Mouse (Mus musculus) myocyte (in vitro differentiated cells): Measurements from ENCODE around the gene Pla2g4f. TPM values are rescaled to one million over a fixed set of nuclear protein-coding genes. Genes with fewer than 3 reads are reported as not detected.
A peak's percentile ranks its signal among the peaks of the same experiment; 100 is the strongest.

Experiments used
- H3K27me3 ChIP-seq: one replicate; pipeline ENCODE4 v1.6.1; 2011; ENCODE audit not compliant: control insufficient read depth, insufficient read depth, insufficient read length
- H3K36me3 ChIP-seq: one replicate; pipeline ENCODE4 v1.6.1; 2011; ENCODE audit not compliant: control insufficient read depth, insufficient read depth
- H3K4me2 ChIP-seq: one replicate; pipeline ENCODE4 v1.6.1; 2011; ENCODE audit warnings: low read depth, control low read depth
- H3K4me3 ChIP-seq: one replicate; pipeline ENCODE4 v1.5.1; 2011; ENCODE audit warnings: mild to moderate bottlenecking, control low read depth, moderate library complexity
- H3K79me2 ChIP-seq: one replicate; pipeline ENCODE4 v1.6.1; 2011; ENCODE audit not compliant: control insufficient read depth, insufficient read depth
- H3ac ChIP-seq: one replicate; pipeline ENCODE4 v1.6.1; 2011; ENCODE audit not compliant: control insufficient read depth, insufficient read length
- CEBPB ChIP-seq: IDR thresholded peaks from 2 replicates; pipeline ENCODE4 v1.6.1; 2011; ENCODE audit warnings: mild to moderate bottlenecking, moderate library complexity; ENCODE audit not compliant: poor library complexity, insufficient read depth, severe bottlenecking
- E2F4 ChIP-seq: IDR thresholded peaks from one replicate; pipeline ENCODE4 v1.6.1; 2011; ENCODE audit warnings: mild to moderate bottlenecking, control low read depth, moderate library complexity; ENCODE audit not compliant: insufficient read depth
- MAX ChIP-seq: IDR thresholded peaks from one replicate; pipeline ENCODE4 v1.6.1; 2011; ENCODE audit warnings: low read depth, mild to moderate bottlenecking, control low read depth
- MYOD1 ChIP-seq, 3 experiments: IDR thresholded peaks; one replicate each; pipeline ENCODE4 v1.6.1; 2011; ENCODE audit warnings: control low read depth in 2 of 3, low read depth in 2 of 3, mild to moderate bottlenecking in 2 of 3, moderate library complexity in 1 of 3; ENCODE audit not compliant: insufficient read length in 2 of 3, control insufficient read depth in 1 of 3
- MYOG ChIP-seq, 3 experiments: IDR thresholded peaks; one replicate each; pipeline ENCODE4 v1.6.1; 2011; ENCODE audit warnings: control low read depth in 2 of 3, low read depth in 2 of 3, mild to moderate bottlenecking in 2 of 3; ENCODE audit not compliant: insufficient read length in 2 of 3, control insufficient read depth in 1 of 3, insufficient read depth in 1 of 3
- POLR2A ChIP-seq: IDR thresholded peaks from one replicate; pipeline ENCODE4 v1.6.1; 2011; ENCODE audit warnings: low read depth, mild to moderate bottlenecking, control low read depth, moderate library complexity; ENCODE audit not compliant: insufficient read length
- POLR2AphosphoS2 ChIP-seq: IDR thresholded peaks from one replicate; pipeline ENCODE4 v1.6.1; 2011; ENCODE audit warnings: low read depth, control low read depth; ENCODE audit not compliant: insufficient read length
- REST ChIP-seq: IDR thresholded peaks from one replicate; pipeline ENCODE4 v1.6.1; 2011; ENCODE audit warnings: mild to moderate bottlenecking, control low read depth, moderate library complexity; ENCODE audit not compliant: insufficient read depth, insufficient read length
- SRF ChIP-seq: IDR thresholded peaks from one replicate; pipeline ENCODE4 v1.6.1; 2011; ENCODE audit warnings: low read depth; ENCODE audit not compliant: control insufficient read depth, insufficient read length
- TCF12 ChIP-seq: IDR thresholded peaks from one replicate; pipeline ENCODE4 v1.6.1; 2011; ENCODE audit warnings: mild to moderate bottlenecking, control low read depth; ENCODE audit not compliant: poor library complexity, insufficient read depth, severe bottlenecking
- TCF3 ChIP-seq: IDR thresholded peaks from one replicate; pipeline ENCODE4 v1.6.1; 2011; ENCODE audit warnings: low read depth, control low read depth; ENCODE audit not compliant: insufficient read length
- USF1 ChIP-seq: IDR thresholded peaks from one replicate; pipeline ENCODE4 v1.6.1; 2011; ENCODE audit warnings: low read depth, mild to moderate bottlenecking, control low read depth, moderate library complexity
- polyA plus RNA-seq: library from polyadenylated mRNA; unstranded; fragments of >200 nt; fragmentation: generic; extraction: Trizol; gene quantifications from one replicate; pipeline ENCODE4 v1.2.1, GENCODE M21; 2012; ENCODE audit warnings: missing spikeins

Pla2g4f gene
- polyA plus RNA-seq, 1 experiment, result 0.05 TPM

DNA sequence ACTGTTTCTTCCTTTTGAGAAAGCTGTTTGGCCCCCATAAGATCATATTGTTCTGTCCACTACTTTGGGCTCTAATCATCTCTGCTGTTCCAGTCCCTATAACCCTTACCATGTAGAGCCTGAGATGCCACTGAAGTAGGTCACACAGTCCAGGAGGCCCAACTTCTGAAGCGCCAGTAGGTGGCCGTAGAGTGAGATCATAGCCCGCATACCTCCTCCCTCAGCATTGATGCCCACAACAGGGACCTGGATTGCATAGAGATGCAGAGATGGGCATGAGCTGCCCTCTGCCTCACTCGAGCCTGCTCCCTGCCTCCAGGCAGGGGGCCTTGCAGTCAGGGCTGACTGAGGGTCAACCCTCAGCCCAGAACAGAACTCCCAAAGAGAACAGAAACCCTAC lies 37.0 kb downstream of the Pla2g4f start:
- Histone ChIP-seq H3ac (no peak overlapping the region), H3K4me2 (no peak overlapping the region), H3K36me3 (no peaks in the 10 kb centered on the region), H3K79me2 (no peaks in the 10 kb centered on the region), H3K27me3 (peaks cover 18% of the 10 kb centered on the region), H3K4me3 (no peak overlapping the region)
- TF ChIP-seq E2F4 (no peak), TCF3 (no peak), CEBPB (no peak), USF1 (no peak), SRF (no peak), MYOG (IDR thresholded peaks at IDR 0.05; ENCODE audit: control insufficient read depth in 1 of 3, insufficient read depth in 1 of 3, insufficient read length in 2 of 3, low read depth in 2 of 3) (no peak), POLR2A (no peak), REST (no peak), MYOD1 (IDR thresholded peaks at IDR 0.05; ENCODE audit: control insufficient read depth in 1 of 3, insufficient read length in 2 of 3, low read depth in 2 of 3) (no peak), POLR2AphosphoS2 (no peak), TCF12 (no peak), MAX (no peak)

DNA sequence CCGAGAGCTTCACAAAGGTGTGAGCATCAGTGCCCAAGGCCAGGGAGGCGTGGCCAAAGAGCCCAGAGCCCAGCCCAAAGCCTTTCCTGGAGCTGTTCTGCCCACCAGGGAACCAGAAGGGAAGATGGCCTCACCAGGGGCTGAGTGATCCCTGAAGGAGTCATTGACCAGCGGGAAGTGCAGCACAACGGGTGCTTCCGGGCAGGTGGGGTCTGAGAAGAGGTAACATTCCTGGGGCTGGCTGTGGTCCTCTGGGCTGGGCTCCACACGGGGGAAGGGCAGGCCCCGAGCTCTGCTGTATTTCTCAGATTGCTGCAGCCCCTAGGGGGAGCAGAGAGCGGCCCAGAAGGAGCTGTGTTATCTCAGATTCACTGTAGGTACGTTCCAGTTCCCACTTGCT lies 45.3 kb downstream of the Pla2g4f start:
- no peaks in the 10 kb centered on the region for H3K79me2 ChIP-seq
- no peak overlapping the region for H3K4me2 ChIP-seq
- no peak overlapping the region for H3K4me3 ChIP-seq
- H3K36me3 ChIP-seq, result no peaks in the 10 kb centered on the region
- peaks cover 48% of the 10 kb centered on the region for H3K27me3 ChIP-seq
- TF ChIP-seq TCF3 (no peak), MYOG (IDR thresholded peaks at IDR 0.05; ENCODE audit: control insufficient read depth in 1 of 3, insufficient read depth in 1 of 3, insufficient read length in 2 of 3, low read depth in 2 of 3) (no peak), REST (no peak), TCF12 (no peak), CEBPB (no peak), MYOD1 (IDR thresholded peaks at IDR 0.05; ENCODE audit: control insufficient read depth in 1 of 3, insufficient read length in 2 of 3, low read depth in 2 of 3) (no peak), POLR2AphosphoS2 (no peak), E2F4 (no peak), POLR2A (no peak)
- H3ac ChIP-seq, result no peak overlapping the region

DNA sequence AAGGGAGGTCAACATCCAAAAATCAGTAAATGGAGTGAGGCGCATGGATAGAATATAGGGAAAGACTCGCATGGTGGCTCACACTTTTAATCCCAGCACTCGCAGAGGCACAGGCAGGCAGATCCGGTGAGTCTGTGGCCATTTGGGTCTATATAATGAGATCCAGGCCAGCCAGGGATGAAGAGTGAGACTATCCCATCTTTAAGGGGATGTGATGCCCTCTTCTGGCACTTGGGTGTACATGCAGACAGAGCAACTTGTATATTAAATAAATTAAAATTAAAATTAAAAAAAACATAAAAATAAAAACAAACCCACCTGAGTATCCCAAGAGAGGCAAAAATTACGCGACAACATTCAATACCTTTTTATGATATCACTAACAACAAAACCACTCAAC lies 48.4 kb downstream of the Pla2g4f start:
- H3K4me2 ChIP-seq, result no peak overlapping the region
- TF ChIP-seq USF1 (no peak), POLR2A (no peak), CEBPB (no peak), MYOG (IDR thresholded peaks at IDR 0.05; ENCODE audit: control insufficient read depth in 1 of 3, insufficient read depth in 1 of 3, insufficient read length in 2 of 3, low read depth in 2 of 3) (no peak), E2F4 (no peak), MYOD1 (IDR thresholded peaks at IDR 0.05; ENCODE audit: control insufficient read depth in 1 of 3, insufficient read length in 2 of 3, low read depth in 2 of 3) (no peak), SRF (no peak), REST (no peak), TCF12 (no peak), MAX (no peak), TCF3 (no peak), POLR2AphosphoS2 (no peak)
- no peak overlapping the region for H3K4me3 ChIP-seq
- H3ac ChIP-seq, result no peak overlapping the region
- H3K79me2 ChIP-seq, result no peaks in the 10 kb centered on the region
- H3K27me3 ChIP-seq, result peaks cover 38% of the 10 kb centered on the region
- no peaks in the 10 kb centered on the region for H3K36me3 ChIP-seq

DNA sequence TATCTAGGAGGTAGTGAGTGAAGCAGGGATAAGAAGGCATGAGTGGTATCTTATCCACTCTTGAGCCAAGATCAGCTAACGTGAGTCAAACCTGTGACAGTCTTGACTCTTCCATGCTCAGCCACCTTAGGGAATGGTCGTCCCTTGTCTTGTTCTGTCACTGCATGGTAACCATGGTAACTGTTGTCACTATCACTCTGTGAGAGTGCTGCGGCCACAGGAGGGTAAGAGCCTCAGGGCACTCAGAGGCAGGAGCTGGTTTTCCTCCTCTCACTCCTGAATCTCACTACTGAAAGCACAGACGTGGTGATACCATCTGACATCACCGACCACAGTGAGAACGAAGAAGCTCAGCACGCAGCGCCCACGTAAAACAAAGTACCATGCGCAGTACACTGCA lies 49.1 kb downstream of the Pla2g4f start:
- H3ac ChIP-seq, result no peak overlapping the region
- no peak overlapping the region for H3K4me3 ChIP-seq
- H3K4me2 ChIP-seq, result no peak overlapping the region
- TF ChIP-seq REST (no peak), MYOG (IDR thresholded peaks at IDR 0.05; ENCODE audit: control insufficient read depth in 1 of 3, insufficient read depth in 1 of 3, insufficient read length in 2 of 3, low read depth in 2 of 3) (no peak), MYOD1 (IDR thresholded peaks at IDR 0.05; ENCODE audit: control insufficient read depth in 1 of 3, insufficient read length in 2 of 3, low read depth in 2 of 3) (no peak), TCF12 (no peak), CEBPB (no peak), MAX (no peak), USF1 (no peak), POLR2AphosphoS2 (no peak), POLR2A (no peak), E2F4 (no peak), SRF (no peak), TCF3 (no peak)
- H3K79me2 ChIP-seq, result no peaks in the 10 kb centered on the region
- H3K36me3 ChIP-seq, result no peaks in the 10 kb centered on the region
- peaks cover 38% of the 10 kb centered on the region for H3K27me3 ChIP-seq

DNA sequence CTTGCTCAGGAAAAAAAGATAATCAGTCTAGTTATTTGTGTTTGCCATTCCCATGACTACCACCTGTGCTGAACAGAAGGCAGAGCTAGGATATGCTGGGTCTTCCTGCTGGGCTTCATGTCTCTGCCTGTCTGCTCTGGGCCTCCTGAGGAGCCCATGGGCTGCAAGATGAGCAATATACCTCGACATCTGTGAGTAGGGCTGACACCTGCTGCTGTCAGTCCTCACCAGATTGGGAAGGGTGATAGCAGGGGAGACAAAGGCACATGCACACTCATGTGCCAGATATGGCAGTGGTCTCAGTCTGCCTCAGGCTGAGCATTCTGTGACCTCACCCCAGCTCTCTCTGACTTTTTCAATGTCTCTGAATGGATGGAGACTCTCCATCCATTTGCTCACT lies 51.1 kb downstream of the Pla2g4f start:
- Histone ChIP-seq H3K27me3 (peaks cover 24% of the 10 kb centered on the region), H3K4me2 (no peak overlapping the region), H3K4me3 (no peak overlapping the region), H3K79me2 (no peaks in the 10 kb centered on the region), H3ac (no peak overlapping the region), H3K36me3 (no peaks in the 10 kb centered on the region)
- TF ChIP-seq MYOD1 (IDR thresholded peaks at IDR 0.05; ENCODE audit: control insufficient read depth in 1 of 3, insufficient read length in 2 of 3, low read depth in 2 of 3) (peak in 2 of 3 experiments; percentile 91), E2F4 (no peak)
